Mouse (Mus musculus) spleen, adult 2 months (tissue): Measurements from ENCODE around the gene Pxmp4.

Experiments used
- CTCF ChIP-seq: fragments of 200-500 bp; IDR thresholded peaks from 2 replicates; pipeline ENCODE4 v1.5.1; 2011; ENCODE audit warnings: mild to moderate bottlenecking, inconsistent platforms; ENCODE audit not compliant: insufficient read depth, insufficient read length, insufficient replicate concordance; ENCODE audit errors: extremely low read depth
- POLR2A ChIP-seq: fragments of 200-500 bp; IDR thresholded peaks from 2 replicates; pipeline ENCODE4 v1.6.1; 2011; ENCODE audit warnings: low read depth, low read length, inconsistent platforms

DNA sequence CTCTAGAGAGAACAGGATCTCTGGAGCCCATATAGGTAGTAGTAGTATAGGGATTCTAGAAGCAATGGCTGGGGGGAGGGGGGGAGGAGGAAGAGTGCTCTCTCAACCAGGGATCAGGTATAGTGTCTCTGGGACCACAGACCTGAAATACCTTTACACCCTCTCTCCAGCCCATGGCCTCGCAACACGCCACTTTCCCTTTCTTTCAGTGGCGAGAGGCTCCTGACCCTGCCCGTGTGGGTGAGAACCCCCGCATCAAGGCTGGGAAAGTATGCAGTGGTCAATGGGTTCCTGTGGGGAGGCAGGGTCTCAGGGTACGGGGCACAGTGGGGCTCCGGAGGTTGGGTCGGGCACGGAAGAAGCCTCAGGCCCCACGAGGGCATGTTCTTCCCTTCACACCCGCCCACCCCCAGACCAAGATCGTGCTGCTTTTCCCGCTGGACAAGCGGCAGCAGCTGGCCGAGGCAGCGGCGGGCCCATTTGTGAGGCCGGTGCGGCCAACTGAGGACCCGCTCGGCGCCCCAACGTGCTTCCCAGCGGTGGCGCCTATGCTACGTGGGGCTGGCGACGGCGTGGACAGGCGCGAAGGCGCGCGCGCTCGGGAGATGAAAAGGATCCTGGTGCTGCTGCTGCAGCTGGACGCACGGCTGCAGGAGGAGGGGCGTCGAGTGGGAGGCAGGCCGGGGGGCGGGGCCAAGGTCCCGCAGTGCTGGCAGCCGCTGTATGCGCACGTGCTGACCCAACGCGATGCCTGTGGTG is 54.2 kb downstream of the Pxmp4 start:
- TF ChIP-seq CTCF, result no peak
- no peak for TF ChIP-seq POLR2A
